Mouse (Mus musculus): Measurements from ENCODE around the gene Ppard.

DNA sequence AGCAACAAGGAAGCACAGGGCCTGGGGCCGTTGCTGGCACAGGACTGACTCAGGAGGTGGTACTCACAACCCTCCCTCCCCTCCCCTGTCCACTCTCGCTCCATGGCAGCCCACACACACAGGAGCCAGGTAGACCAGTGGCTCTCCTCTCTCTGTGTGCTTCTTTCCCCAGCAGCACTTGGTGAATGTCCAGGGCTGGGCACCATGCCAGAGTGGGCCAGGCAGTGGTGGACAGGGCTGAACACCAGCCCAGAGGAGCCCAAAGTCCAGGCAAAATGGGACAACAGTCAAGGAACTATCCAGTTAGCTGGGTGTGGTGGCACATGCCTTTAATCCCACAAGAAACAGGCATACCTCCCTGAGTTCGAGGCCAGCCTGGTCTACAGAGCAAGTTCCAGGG lies 57.8 kb downstream of the Ppard start:
- TF ChIP-seq FLI1 (IDR thresholded peaks at IDR 0.05; ENCODE audit: low read length) (no peak), GATA1 (IDR thresholded peaks at IDR 0.05; ENCODE audit: borderline replicate concordance, low read length) (no peak)

Data from megakaryocyte, embryonic 14.5 days (primary cell).